Mouse (Mus musculus) megakaryocyte, embryonic 14.5 days (primary cell): ENCODE measurements around the gene Ppp2ca.

ENCODE experiments used
- FLI1 ChIP-seq: IDR thresholded peaks from 2 replicates; pipeline ENCODE4 v1.6.1; 2012; ENCODE audit warnings: low read length, inconsistent platforms, mixed read lengths
- GATA1 ChIP-seq: IDR thresholded peaks from 3 replicates; pipeline ENCODE4 v1.6.1; 2012; ENCODE audit warnings: mixed read lengths, low read length, inconsistent platforms, borderline replicate concordance

DNA sequence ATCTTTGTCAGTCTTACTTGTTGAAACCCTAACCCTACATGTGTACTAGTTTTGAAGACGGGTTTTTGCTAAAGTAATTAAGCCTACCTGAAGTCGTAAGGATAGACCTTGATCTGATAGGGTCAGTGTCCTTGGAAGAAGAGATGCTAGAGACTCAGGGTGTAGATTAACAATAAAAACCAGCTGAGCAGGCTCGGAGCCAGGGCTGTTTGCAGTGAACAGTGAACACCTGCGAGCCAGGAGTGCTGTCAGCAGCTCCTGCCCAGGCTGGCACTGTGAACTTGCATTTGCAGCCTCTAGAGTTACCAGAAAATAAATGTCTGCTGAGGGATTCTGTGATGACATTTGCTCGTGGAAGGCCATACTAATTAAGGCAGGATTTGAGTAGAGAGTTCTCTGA lies 39.5 kb upstream of the Ppp2ca start:
- TF ChIP-seq FLI1 (no peak), GATA1 (no peak)
